Mouse (Mus musculus) thymus, adult 2 months (tissue): ENCODE results near the gene Sema3b.
A peak's percentile ranks its signal among the peaks of the same experiment; 100 is the strongest.

Experiments used
- CTCF ChIP-seq: fragments of 200-500 bp; IDR thresholded peaks from 2 replicates; pipeline ENCODE4 v1.5.1; 2012; ENCODE audit warnings: mild to moderate bottlenecking, control low read depth, low read length, moderate library complexity, borderline replicate concordance; ENCODE audit not compliant: control insufficient read depth, poor library complexity, insufficient read depth; ENCODE audit errors: extremely low read depth
- POLR2A ChIP-seq: fragments of 200-500 bp; IDR thresholded peaks from 2 replicates; pipeline ENCODE4 v1.6.1; 2012; ENCODE audit warnings: mild to moderate bottlenecking, low read length, control low read depth, moderate library complexity; ENCODE audit not compliant: control insufficient read depth, poor library complexity, insufficient read depth; ENCODE audit errors: extremely low read depth

DNA sequence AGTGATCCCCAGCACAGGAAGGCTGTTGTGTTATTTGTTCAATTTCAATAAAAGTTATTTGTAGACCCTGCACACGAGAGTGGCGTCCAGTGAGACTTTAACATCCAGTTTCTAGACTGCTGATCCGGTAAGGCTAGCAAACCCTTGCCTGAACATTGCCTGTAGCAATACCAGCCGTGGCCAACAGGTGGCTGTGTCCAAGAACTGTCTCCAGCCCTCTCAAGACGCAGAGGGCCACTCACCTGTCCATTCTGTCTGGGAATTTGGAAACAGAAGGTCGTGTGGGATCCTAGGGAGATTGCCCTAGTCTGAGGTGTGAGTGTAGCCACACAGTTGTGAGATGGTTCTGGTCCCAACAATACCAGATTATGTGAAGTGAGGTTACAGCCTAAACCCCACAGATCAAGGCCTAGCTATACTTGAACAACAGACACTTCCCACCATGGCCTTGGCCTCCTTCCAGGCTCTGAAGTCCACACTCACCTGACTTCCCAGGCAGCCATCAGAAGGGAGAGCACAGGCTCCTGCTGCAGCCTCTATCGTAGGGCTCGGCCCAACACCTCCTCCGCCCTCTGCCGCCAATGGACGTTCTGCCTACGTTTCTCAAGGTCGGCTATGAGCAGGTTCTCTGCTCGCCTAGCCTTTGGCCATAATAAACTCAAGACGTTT lies 42.9 kb downstream of the Sema3b start:
- peak; percentile 75; the same call in 1 of the 2 replicates for TF ChIP-seq CTCF
- TF ChIP-seq POLR2A, result no peak
